In genomic region chr5:88766121-88766520, GRCm38 (mm10) we compare ENCODE assay signal across 8 mouse cellular contexts. TPM values are rescaled to one million over a fixed set of nuclear protein-coding genes. Genes with fewer than 3 reads are reported as not detected.
A peak's percentile ranks its signal among the peaks of the same experiment; 100 is the strongest.
DNase-seq lines count a peak whose midpoint lies in the region; ATAC-seq lines count a peak whose summit lies in the region.

No protein-coding gene starts in this region.

- no peaks in the 10 kb centered on the region for H3K27me3 ChIP-seq in forebrain, embryonic 12.5 days
- no peaks in the 10 kb centered on the region for H3K27me3 ChIP-seq in liver, embryonic 16.5 days (ENCODE audit: control insufficient read depth, insufficient read depth, low read depth, low read length)

- peaks cover 23% of the 10 kb centered on the region for H3K36me3 ChIP-seq in forebrain, embryonic 12.5 days (replicated peaks)
- H3K36me3 ChIP-seq in liver, embryonic 16.5 days (ENCODE audit: control insufficient read depth, insufficient read depth), result peaks cover 18% of the 10 kb centered on the region

- WGBS in forebrain, embryonic 12.5 days, result 58% methylated on average over 6 of the region's 6 CpGs
- WGBS in liver, embryonic 16.5 days (ENCODE audit: insufficient replicate concordance), result 36% methylated on average over 6 of the region's 6 CpGs

- no peak for ATAC-seq in forebrain, embryonic 12.5 days (ENCODE audit: low FRiP score)
- ATAC-seq in liver, embryonic 16.5 days (ENCODE audit: low read depth), result no peak

- H3K27ac ChIP-seq in forebrain, embryonic 12.5 days, result no peak overlapping the region
- H3K27ac ChIP-seq in liver, embryonic 16.5 days (ENCODE audit: low read length), result peak overlapping the region; percentile 91

- H3K4me3 ChIP-seq in forebrain, embryonic 12.5 days (replicated peaks), result peak overlapping the region; percentile 75
- peak overlapping the region; percentile 99 for H3K4me3 ChIP-seq in liver, embryonic 16.5 days (ENCODE audit: low read depth, low read length)

- H3K9me3 ChIP-seq in forebrain, embryonic 12.5 days, result no peaks in the 10 kb centered on the region
- H3K9me3 ChIP-seq in liver, embryonic 16.5 days (replicated peaks; ENCODE audit: control insufficient read depth, low read length), result no peaks in the 10 kb centered on the region

- peak; percentile 32 for DNase-seq in lung, postnatal 36 days
- DNase-seq in lung, postnatal 14 days, result no peak
- peak; percentile 86 for DNase-seq in thymus, postnatal 0 days (ENCODE audit: low spot score)
- DNase-seq in cerebellum, adult 18-20 months, result no peak
- no peak for DNase-seq in testis, postnatal 14 days (ENCODE audit: low spot score)
- no peak for DNase-seq in cerebellum, postnatal 4 days (ENCODE audit: low spot score in 2 of 2)

- H3K4me1 ChIP-seq in forebrain, embryonic 12.5 days, result peaks cover 22% of the 10 kb centered on the region
- peaks cover 34% of the 10 kb centered on the region for H3K4me1 ChIP-seq in liver, embryonic 16.5 days (ENCODE audit: control insufficient read depth, low read depth, low read length)

- H3K4me2 ChIP-seq in forebrain, embryonic 12.5 days, result peak overlapping the region; percentile 55
- H3K4me2 ChIP-seq in liver, embryonic 16.5 days (ENCODE audit: low read depth, low read length), result peak overlapping the region; percentile 77

- peak overlapping the region; percentile 44 for H3K9ac ChIP-seq in forebrain, embryonic 12.5 days
- H3K9ac ChIP-seq in liver, embryonic 16.5 days (ENCODE audit: low read depth, low read length), result peak overlapping the region; percentile 93

RNA-seq across cellular contexts. Expression of gene Dck, which starts 1.3 kb away (rescaled TPM):
- polyA plus RNA-seq in forebrain, embryonic 12.5 days (2016; fragmentation: Nextera tagmentation; extraction: Ambion mirVana), result 139 and 151 TPM in 2 replicates
- polyA plus RNA-seq in liver, embryonic 16.5 days (2015; fragmentation: Nextera tagmentation; extraction: Ambion mirVana), result 81.6 and 96.4 TPM in 2 replicates
- 279 and 282 TPM in 2 replicates for polyA plus RNA-seq in thymus, postnatal 0 days (2015; fragmentation: Nextera tagmentation; extraction: Ambion mirVana)

RNA-seq across cellular contexts. Expression of gene Mob1b, which starts 45.5 kb away (rescaled TPM):
- polyA plus RNA-seq in forebrain, embryonic 12.5 days (2016; fragmentation: Nextera tagmentation; extraction: Ambion mirVana), result 18.2 and 22.4 TPM in 2 replicates
- 9.9 and 10.4 TPM in 2 replicates for polyA plus RNA-seq in liver, embryonic 16.5 days (2015; fragmentation: Nextera tagmentation; extraction: Ambion mirVana)
- polyA plus RNA-seq in thymus, postnatal 0 days (2015; fragmentation: Nextera tagmentation; extraction: Ambion mirVana), result 9.4 and 10.2 TPM in 2 replicates

Comparison
In these comparisons a context has a peak if more than half of its experiments do, and no peak if none do; other contexts are left out.
1. DNase-seq: peak in lung, postnatal 36 days (single experiment) and thymus, postnatal 0 days (single experiment); none in lung, postnatal 14 days (single experiment), cerebellum, adult 18-20 months (0 of 2), testis, postnatal 14 days (single experiment) and cerebellum, postnatal 4 days (0 of 2).